Mouse (Mus musculus): ENCODE results near the gene Tmed9.

GRCm38 (mm10) chr13:55569726-55570285 lies 3.7 kb upstream of the Tmed9 start:
- TF ChIP-seq POLR2A (IDR thresholded peaks at IDR 0.05; ENCODE audit: extremely low read depth, insufficient read depth, low read length): no peak
- no peak for TF ChIP-seq CTCF (IDR thresholded peaks at IDR 0.05; ENCODE audit: low read depth, low read length)

Measured in liver, adult 2 months (tissue).